Mouse (Mus musculus): ENCODE measurements at regions not wholly inside any gene's neighbourhood (a gene's known extent, or its start where the extent isn't known, plus 50 kb on each side); places are given as distances from the start of the nearest gene placed in this dataset.

- WGBS = 64% methylated on average over 5 of the region's 5 CpGs
- no peak overlapping the region for H3K27ac ChIP-seq
- no peak for DNase-seq
- intact Hi-C loops (cut with DNase I) = no loop called here
- H3K4me3 ChIP-seq = no peak overlapping the region
- no peaks in the 10 kb centered on the region for H3K79me2 ChIP-seq (replicated peaks; ENCODE audit: control insufficient read depth, insufficient read depth, low read length)
- H3K9ac ChIP-seq (ENCODE audit: low read depth, low read length) = no peak overlapping the region
- TF ChIP-seq POLR2A (IDR thresholded peaks at IDR 0.05; ENCODE audit: insufficient read depth, low read depth, low read length) (no peak), CTCF (IDR thresholded peaks at IDR 0.05) (no peak), EP300 (IDR thresholded peaks at IDR 0.05; ENCODE audit: insufficient read depth, low read depth, low read length) (no peak)
- no peaks in the 10 kb centered on the region for H3K36me3 ChIP-seq (ENCODE audit: control insufficient read depth, insufficient read depth, low read length)
- H3K27me3 ChIP-seq (ENCODE audit: control insufficient read depth, insufficient read depth, low read length) = no peaks in the 10 kb centered on the region
- no peaks in the 10 kb centered on the region for H3K4me1 ChIP-seq (ENCODE audit: control insufficient read depth, insufficient read depth, low read length)
These were observed 449.8 kb upstream of the Chl1 start for GRCm38 (mm10) chr6:103060591-103060990.

- H3K27ac ChIP-seq = no peak overlapping the region
- H3K4me3 ChIP-seq = no peak overlapping the region
- no peaks in the 10 kb centered on the region for H3K27me3 ChIP-seq (ENCODE audit: control insufficient read depth, insufficient read depth, low read length)
- no peak for DNase-seq
- 35% methylated on average over 1 of the region's 1 CpGs for WGBS
- H3K9ac ChIP-seq (ENCODE audit: low read depth, low read length) = no peak overlapping the region
- intact Hi-C loops (cut with DNase I) = no loop called here
- no peaks in the 10 kb centered on the region for H3K36me3 ChIP-seq (ENCODE audit: control insufficient read depth, insufficient read depth, low read length)
- no peaks in the 10 kb centered on the region for H3K79me2 ChIP-seq (replicated peaks; ENCODE audit: control insufficient read depth, insufficient read depth, low read length)
- no peak for TF ChIP-seq EP300 (IDR thresholded peaks at IDR 0.05; ENCODE audit: insufficient read depth, low read depth, low read length)
- 0 out of 2 replicates have a peak, but pooled peaks have one; percentile 18 for TF ChIP-seq CTCF (IDR thresholded peaks at IDR 0.05)
- H3K4me1 ChIP-seq (ENCODE audit: control insufficient read depth, insufficient read depth, low read length) = no peaks in the 10 kb centered on the region
These were observed 404.2 kb upstream of the Chl1 start for GRCm38 (mm10) chr6:103106189-103106588.

- Histone ChIP-seq H3K27ac (no peak overlapping the region), H3K4me1 (ENCODE audit: control insufficient read depth, insufficient read depth, low read length) (no peaks in the 10 kb centered on the region), H3K9ac (ENCODE audit: low read depth, low read length) (no peak overlapping the region), H3K4me3 (no peak overlapping the region), H3K36me3 (ENCODE audit: control insufficient read depth, insufficient read depth, low read length) (no peaks in the 10 kb centered on the region), H3K27me3 (ENCODE audit: control insufficient read depth, insufficient read depth, low read length) (no peaks in the 10 kb centered on the region), H3K79me2 (replicated peaks; ENCODE audit: control insufficient read depth, insufficient read depth, low read length) (no peaks in the 10 kb centered on the region)
- no peak for DNase-seq
- intact Hi-C loops (cut with DNase I) = no loop called here
- 47% methylated on average over 2 of the region's 2 CpGs for WGBS
- no peak for TF ChIP-seq EP300 (IDR thresholded peaks at IDR 0.05; ENCODE audit: insufficient read depth, low read depth, low read length)
- no peak for TF ChIP-seq CTCF (IDR thresholded peaks at IDR 0.05)
- no peak for TF ChIP-seq POLR2A (IDR thresholded peaks at IDR 0.05; ENCODE audit: insufficient read depth, low read depth, low read length)
These were observed 390.8 kb upstream of the Chl1 start for GRCm38 (mm10) chr6:103119537-103119936.

GRCm38 (mm10) chr6:103140851-103141250 is 369.5 kb upstream of the Chl1 start:
- Histone ChIP-seq H3K4me1 (ENCODE audit: control insufficient read depth, insufficient read depth, low read length) (no peaks in the 10 kb centered on the region), H3K27me3 (ENCODE audit: control insufficient read depth, insufficient read depth, low read length) (no peaks in the 10 kb centered on the region), H3K9ac (ENCODE audit: low read depth, low read length) (no peak overlapping the region), H3K27ac (no peak overlapping the region), H3K4me3 (no peak overlapping the region), H3K36me3 (ENCODE audit: control insufficient read depth, insufficient read depth, low read length) (no peaks in the 10 kb centered on the region), H3K79me2 (replicated peaks; ENCODE audit: control insufficient read depth, insufficient read depth, low read length) (no peaks in the 10 kb centered on the region)
- WGBS = 61% methylated on average over 5 of the region's 5 CpGs
- intact Hi-C loops (cut with DNase I) = no loop called here
- DNase-seq = no peak
- no peak for TF ChIP-seq POLR2A (IDR thresholded peaks at IDR 0.05; ENCODE audit: insufficient read depth, low read depth, low read length)
- no peak for TF ChIP-seq CTCF (IDR thresholded peaks at IDR 0.05)
- no peak for TF ChIP-seq EP300 (IDR thresholded peaks at IDR 0.05; ENCODE audit: insufficient read depth, low read depth, low read length)

GRCm38 (mm10) chr6:103177851-103178250 is 332.5 kb upstream of the Chl1 start:
- WGBS = 51% methylated on average over 1 of the region's 1 CpGs
- H3K27ac ChIP-seq = no peak overlapping the region
- H3K4me3 ChIP-seq = no peak overlapping the region
- no peaks in the 10 kb centered on the region for H3K36me3 ChIP-seq (ENCODE audit: control insufficient read depth, insufficient read depth, low read length)
- no peaks in the 10 kb centered on the region for H3K27me3 ChIP-seq (ENCODE audit: control insufficient read depth, insufficient read depth, low read length)
- intact Hi-C loops (cut with DNase I) = no loop called here
- DNase-seq = no peak
- H3K79me2 ChIP-seq (replicated peaks; ENCODE audit: control insufficient read depth, insufficient read depth, low read length) = no peaks in the 10 kb centered on the region
- no peaks in the 10 kb centered on the region for H3K4me1 ChIP-seq (ENCODE audit: control insufficient read depth, insufficient read depth, low read length)
- no peak overlapping the region for H3K9ac ChIP-seq (ENCODE audit: low read depth, low read length)
- TF ChIP-seq CTCF (IDR thresholded peaks at IDR 0.05) = no peak
- TF ChIP-seq EP300 (IDR thresholded peaks at IDR 0.05; ENCODE audit: insufficient read depth, low read depth, low read length) = no peak
- TF ChIP-seq POLR2A (IDR thresholded peaks at IDR 0.05; ENCODE audit: insufficient read depth, low read depth, low read length) = no peak

- H3K9ac ChIP-seq (ENCODE audit: low read depth, low read length) = no peak overlapping the region
- TF ChIP-seq POLR2A (IDR thresholded peaks at IDR 0.05; ENCODE audit: insufficient read depth, low read depth, low read length) (no peak), CTCF (IDR thresholded peaks at IDR 0.05) (no peak), EP300 (IDR thresholded peaks at IDR 0.05; ENCODE audit: insufficient read depth, low read depth, low read length) (no peak)
- intact Hi-C loops (cut with DNase I) = no loop called here
These were observed 327.0 kb upstream of the Chl1 start for GRCm38 (mm10) chr6:103183355-103183754.

More at GRCm38 (mm10) chr6:103183355-103183754, 327.0 kb upstream of the Chl1 start:
- Histone ChIP-seq H3K27ac (no peak overlapping the region), H3K27me3 (ENCODE audit: control insufficient read depth, insufficient read depth, low read length) (no peaks in the 10 kb centered on the region), H3K4me3 (no peak overlapping the region), H3K36me3 (ENCODE audit: control insufficient read depth, insufficient read depth, low read length) (no peaks in the 10 kb centered on the region), H3K79me2 (replicated peaks; ENCODE audit: control insufficient read depth, insufficient read depth, low read length) (no peaks in the 10 kb centered on the region), H3K4me1 (ENCODE audit: control insufficient read depth, insufficient read depth, low read length) (no peaks in the 10 kb centered on the region)
- no peak for DNase-seq

Measured in heart, adult 2 months (tissue).